Comparison of ENCODE assay signal across 12 mouse cellular contexts in the genomic region with DNA sequence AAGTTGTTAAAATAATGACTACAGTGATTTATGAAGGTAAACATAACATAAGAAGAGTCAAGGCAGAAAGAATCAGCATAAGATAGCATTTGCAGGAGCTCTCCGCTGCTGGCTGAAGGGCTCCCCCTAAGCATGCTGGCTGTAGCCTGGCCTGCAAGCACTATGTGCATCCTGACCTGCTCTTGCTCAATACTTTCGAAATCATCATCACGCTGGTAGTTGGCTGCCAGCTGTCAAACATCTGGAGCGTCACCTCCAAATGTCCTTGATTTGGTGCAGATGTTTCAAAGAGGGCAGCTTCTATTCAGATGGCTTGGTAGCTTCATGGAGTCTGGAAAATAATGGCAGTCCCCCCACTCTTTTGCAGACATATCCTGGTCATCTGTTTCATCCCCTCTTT.
DNase-seq lines count a peak whose midpoint lies in the region; ATAC-seq lines count a peak whose summit lies in the region.
"Had no signal": no experiment of that assay in that cellular context is flagged by ENCODE, and none has a peak within 500 bp of the region (broad histone marks: within the 10 kb centered on the region; RNA-seq: fewer than 3 reads in every experiment).

No protein-coding gene starts in this region.

- 46% methylated on average over 4 of the region's 4 CpGs for WGBS in heart, embryonic 11.5 days (ENCODE audit: insufficient replicate concordance)
- 59% methylated on average over 4 of the region's 4 CpGs for WGBS in liver, embryonic 16.5 days (ENCODE audit: insufficient replicate concordance)

- no peak overlapping the region for H3K9ac ChIP-seq in heart, embryonic 11.5 days (ENCODE audit: low read depth, low read length)
- no peak overlapping the region for H3K9ac ChIP-seq in liver, embryonic 16.5 days (ENCODE audit: low read depth, low read length)
- H3K9ac ChIP-seq: midbrain, embryonic 12.5 days had no signal

- ATAC-seq in heart, embryonic 11.5 days (replicated peaks; ENCODE audit: insufficient number of reproducible peaks, low FRiP score, low TSS enrichment): no peak
- ATAC-seq in liver, embryonic 16.5 days (ENCODE audit: low read depth): peak; percentile 64
- ATAC-seq in frontal cortex, adult (ENCODE audit: low TSS enrichment): no peak
- ATAC-seq: forebrain, embryonic 16.5 days had no signal

- H3K27ac ChIP-seq in heart, embryonic 11.5 days (ENCODE audit: low read depth, low read length): no peak overlapping the region
- no peak overlapping the region for H3K27ac ChIP-seq in liver, embryonic 16.5 days (ENCODE audit: low read length)
- H3K27ac ChIP-seq: midbrain, embryonic 12.5 days had no signal

- no peaks in the 10 kb centered on the region for H3K36me3 ChIP-seq in heart, embryonic 11.5 days (ENCODE audit: control insufficient read depth, insufficient read depth, low read length)
- no peaks in the 10 kb centered on the region for H3K36me3 ChIP-seq in liver, embryonic 16.5 days (ENCODE audit: control insufficient read depth, insufficient read depth)
- H3K36me3 ChIP-seq: midbrain, embryonic 12.5 days had no signal

- no peak overlapping the region for H3K4me2 ChIP-seq in heart, embryonic 11.5 days
- no peak overlapping the region for H3K4me2 ChIP-seq in liver, embryonic 16.5 days (ENCODE audit: low read depth, low read length)
- H3K4me2 ChIP-seq: midbrain, embryonic 12.5 days had no signal

- no peaks in the 10 kb centered on the region for H3K9me3 ChIP-seq in heart, embryonic 11.5 days (replicated peaks; ENCODE audit: control insufficient read depth, low read length)
- no peaks in the 10 kb centered on the region for H3K9me3 ChIP-seq in liver, embryonic 16.5 days (replicated peaks; ENCODE audit: control insufficient read depth, low read length)
- H3K9me3 ChIP-seq: midbrain, embryonic 12.5 days had no signal

- no peaks in the 10 kb centered on the region for H3K4me1 ChIP-seq in heart, embryonic 11.5 days (ENCODE audit: control insufficient read depth, insufficient read depth, low read length)
- peaks cover 5% of the 10 kb centered on the region for H3K4me1 ChIP-seq in liver, embryonic 16.5 days (ENCODE audit: control insufficient read depth, low read depth, low read length)

- H3K27me3 ChIP-seq in heart, embryonic 11.5 days (ENCODE audit: control insufficient read depth, insufficient read depth, low read length): no peaks in the 10 kb centered on the region
- H3K27me3 ChIP-seq in liver, embryonic 16.5 days (ENCODE audit: control insufficient read depth, insufficient read depth, low read depth, low read length): no peaks in the 10 kb centered on the region
- H3K27me3 ChIP-seq: midbrain, embryonic 12.5 days had no signal

- DNase-seq in heart, adult 9 months (ENCODE audit: low spot score in 2 of 2): peak; percentile 44 to 72
- peak; percentile 45 for DNase-seq in adrenal gland, postnatal 14 days
- peak; percentile 42 for DNase-seq in skeletal muscle tissue, adult 2 months (ENCODE audit: low read depth, low spot score)
- DNase-seq in right cerebral cortex, postnatal 4 days: no peak
- no peak for DNase-seq in cerebellum, postnatal 4 days (ENCODE audit: low spot score in 2 of 2)
- DNase-seq: cerebellum, postnatal 14 days; kidney, postnatal 10 days had no signal

- no peak overlapping the region for H3K4me3 ChIP-seq in heart, embryonic 11.5 days (ENCODE audit: low read depth, low read length)
- no peak overlapping the region for H3K4me3 ChIP-seq in liver, embryonic 16.5 days (ENCODE audit: low read depth, low read length)
- H3K4me3 ChIP-seq: midbrain, embryonic 12.5 days had no signal

Comparison
In these comparisons a context has a peak if more than half of its experiments do, and no peak if none do; other contexts are left out.
1. DNase-seq: peak in heart, adult 9 months (2 of 2), adrenal gland, postnatal 14 days (single experiment) and skeletal muscle tissue, adult 2 months (single experiment); none in right cerebral cortex, postnatal 4 days (single experiment) and cerebellum, postnatal 4 days (0 of 2).